Mouse (Mus musculus) kidney, embryonic 14.5 days (tissue): ENCODE results near the gene Krtap19-4. TPM values are rescaled to one million over a fixed set of nuclear protein-coding genes. Genes with fewer than 3 reads are reported as not detected.

Source experiments
- ATAC-seq: fragments of 200-750 bp; cut with Nextera tagmentation; 2 replicates; pipeline ENCODE4 v1.8.0; 2017; ENCODE audit warnings: moderate number of reproducible peaks, mild to moderate bottlenecking, moderate TSS enrichment, moderate library complexity; ENCODE audit not compliant: low FRiP score, low TSS enrichment
- H3K27ac ChIP-seq: fragments of 300-500 bp; sonication (generic); 2 replicates; pipeline ENCODE4 v1.5.1; 2014; ENCODE audit warnings: low read depth, mild to moderate bottlenecking, low read length, moderate library complexity, mixed read lengths
- H3K27me3 ChIP-seq: fragments of 300-500 bp; sonication (generic); 2 replicates; pipeline ENCODE4 v1.6.1; 2014; ENCODE audit warnings: mild to moderate bottlenecking, low read length; ENCODE audit not compliant: control insufficient read depth, insufficient read depth
- H3K36me3 ChIP-seq: fragments of 300-500 bp; sonication (generic); 2 replicates; pipeline ENCODE4 v1.6.1; 2014; ENCODE audit warnings: low read length, mixed read lengths; ENCODE audit not compliant: control insufficient read depth, insufficient read depth
- H3K4me1 ChIP-seq: fragments of 300-500 bp; sonication (generic); 2 replicates; pipeline ENCODE4 v1.6.1; 2014; ENCODE audit warnings: low read length, mixed read lengths; ENCODE audit not compliant: control insufficient read depth, insufficient read depth
- H3K4me2 ChIP-seq: fragments of 300-500 bp; sonication (generic); replicated peaks from 2 replicates; pipeline ENCODE4 v1.6.1; 2014; ENCODE audit warnings: low read depth, mild to moderate bottlenecking, low read length
- H3K4me3 ChIP-seq: fragments of 300-500 bp; sonication (generic); 2 replicates; pipeline ENCODE4 v1.5.1; 2014; ENCODE audit warnings: mild to moderate bottlenecking, low read length
- H3K9ac ChIP-seq: fragments of 300-500 bp; sonication (generic); 2 replicates; pipeline ENCODE4 v1.6.1; 2014; ENCODE audit warnings: low read depth, mild to moderate bottlenecking, low read length, moderate library complexity
- H3K9me3 ChIP-seq: fragments of 300-500 bp; sonication (generic); 2 replicates; pipeline ENCODE4 v1.6.1; 2016; ENCODE audit warnings: low read length; ENCODE audit not compliant: control insufficient read depth
- WGBS: fragments of 180-500 bp; shearing (Covaris S2); extraction: QIAGEN DNeasy Blood & Tissue Kit; methylation state at CpG from one replicate; pipeline ENCODE4 v1.1.7; 2014; 5-methylcytosine and 5-hydroxymethylcytosine counted together
- polyA plus RNA-seq: library from polyadenylated mRNA; unstranded; fragments of >200 nt; fragmentation: Nextera tagmentation; extraction: Ambion mirVana; gene quantifications from 2 replicates; pipeline ENCODE4 v1.2.1, GENCODE M21; 2014

Gene Krtap19-4
- polyA plus RNA-seq, 1 experiment from 2014 or later, result not detected

- 83% methylated on average over 4 of the region's 4 CpGs for WGBS
- no peak overlapping the region for H3K27ac ChIP-seq
- no peak overlapping the region for H3K9ac ChIP-seq
- H3K36me3 ChIP-seq, result no peaks in the 10 kb centered on the region
- no peak overlapping the region for H3K4me2 ChIP-seq
- no peak overlapping the region for H3K4me3 ChIP-seq
- ATAC-seq, result no peak
- H3K27me3 ChIP-seq, result no peaks in the 10 kb centered on the region
- no peaks in the 10 kb centered on the region for H3K9me3 ChIP-seq
- H3K4me1 ChIP-seq, result no peaks in the 10 kb centered on the region
Observed at GRCm38 (mm10) chr16:88848558-88848957, 36.3 kb downstream of the Krtap19-4 start.

- no peak for ATAC-seq
- no peaks in the 10 kb centered on the region for H3K27me3 ChIP-seq
- H3K4me2 ChIP-seq, result no peak overlapping the region
- no peaks in the 10 kb centered on the region for H3K9me3 ChIP-seq
- no peak overlapping the region for H3K9ac ChIP-seq
- no peaks in the 10 kb centered on the region for H3K36me3 ChIP-seq
- WGBS, result 89% methylated on average over 1 of the region's 1 CpGs
- H3K4me1 ChIP-seq, result no peaks in the 10 kb centered on the region
- H3K27ac ChIP-seq, result no peak overlapping the region
- H3K4me3 ChIP-seq, result no peak overlapping the region
Observed at GRCm38 (mm10) chr16:88847363-88847762, 37.5 kb downstream of the Krtap19-4 start.

Other genes with a start within 250 kb of the Krtap19-4 start
- not detected in 2 replicates for gene Krtap26-1, start 237.3 kb downstream of the Krtap19-4 start, polyA plus RNA-seq
- gene Krtap27-1, start 213.4 kb downstream of the Krtap19-4 start, polyA plus RNA-seq, result not detected in 2 replicates
- gene 2310061N02Rik, start 177.1 kb downstream of the Krtap19-4 start, polyA plus RNA-seq, result not detected in 2 replicates
- not detected in 2 replicates for gene Krtap13-1, start 156.2 kb downstream of the Krtap19-4 start, polyA plus RNA-seq
- not detected in 2 replicates for gene Krtap13, start 133.5 kb downstream of the Krtap19-4 start, polyA plus RNA-seq
- not detected in 2 replicates for gene 2310034C09Rik, start 126.2 kb downstream of the Krtap19-4 start, polyA plus RNA-seq
- not detected in 2 replicates for gene 2310057N15Rik, start 110.9 kb downstream of the Krtap19-4 start, polyA plus RNA-seq
- not detected in 2 replicates for gene Gm5965, start 107.2 kb downstream of the Krtap19-4 start, polyA plus RNA-seq
- not detected in 2 replicates for gene Gm20741, start 72.9 kb downstream of the Krtap19-4 start, polyA plus RNA-seq
- not detected in 2 replicates for gene Krtap15, start 64.9 kb downstream of the Krtap19-4 start, polyA plus RNA-seq
- not detected in 2 replicates for gene Krtap14, start 58.9 kb downstream of the Krtap19-4 start, polyA plus RNA-seq
- not detected in 2 replicates for gene Krtap19-1, start 15.7 kb downstream of the Krtap19-4 start, polyA plus RNA-seq
- gene Krtap19-2, start 10.8 kb downstream of the Krtap19-4 start, polyA plus RNA-seq, result not detected in 2 replicates
- gene Krtap19-3, start 7.1 kb downstream of the Krtap19-4 start, polyA plus RNA-seq, result not detected in 2 replicates
- gene Krtap19-5, start 11.4 kb upstream of the Krtap19-4 start, polyA plus RNA-seq, result not detected in 2 replicates
- not detected in 2 replicates for gene Krtap19-9b, start 47.2 kb upstream of the Krtap19-4 start, polyA plus RNA-seq
- gene Krtap16-3, start 77.8 kb upstream of the Krtap19-4 start, polyA plus RNA-seq, result not detected in 2 replicates
- not detected in 2 replicates for gene Krtap22-2, start 125.7 kb upstream of the Krtap19-4 start, polyA plus RNA-seq
- not detected in 2 replicates for gene Gm10229, start 130.2 kb upstream of the Krtap19-4 start, polyA plus RNA-seq
- not detected in 2 replicates for gene Krtap6-1, start 146.6 kb upstream of the Krtap19-4 start, polyA plus RNA-seq
- not detected in 2 replicates for gene Gm10228, start 156.4 kb upstream of the Krtap19-4 start, polyA plus RNA-seq
- not detected in 2 replicates for gene Krtap6-5, start 162.8 kb upstream of the Krtap19-4 start, polyA plus RNA-seq
- not detected in 2 replicates for gene 1110025L11Rik, start 178.9 kb upstream of the Krtap19-4 start, polyA plus RNA-seq
- gene Krtap6-3, start 198.9 kb upstream of the Krtap19-4 start, polyA plus RNA-seq, result not detected in 2 replicates